Mouse (Mus musculus) kidney, postnatal 36 days (tissue): ENCODE data around the gene Zfp105.

Experiments
- DNase-seq, 2 experiments: peaks; one replicate each; pipeline ENCODE4 v3.0.0; 2021 to 2022; ENCODE audit warnings: mixed read lengths in 2 of 2

Gene Zfp105

GRCm38 (mm10) chr9:122922936-122923381 is at the start of gene Zfp105:
Gene Zfp105 (plus strand): TSS chr9:122923072.
- DNase-seq = peak; percentile 64 to 73

GRCm38 (mm10) chr9:122874653-122875052 is 48.2 kb upstream of the Zfp105 start:
- DNase-seq = no peak

- DNase-seq = no peak
Measured at GRCm38 (mm10) chr9:122875145-122875544, 47.7 kb upstream of the Zfp105 start.

- DNase-seq = no peak
Measured at GRCm38 (mm10) chr9:122885385-122885784, 37.5 kb upstream of the Zfp105 start, which contains the start of gene Zkscan7. Gene Zkscan7 (plus strand): TSS chr9:122885685.

- peak; percentile 82 to 85 for DNase-seq
Measured at GRCm38 (mm10) chr9:122886372-122887179, 36.3 kb upstream of the Zfp105 start.

GRCm38 (mm10) chr9:122901047-122901446 is 21.8 kb upstream of the Zfp105 start:
- DNase-seq = no peak

GRCm38 (mm10) chr9:122902717-122903535 is 19.9 kb upstream of the Zfp105 start:
- peak; percentile 39 to 63 for DNase-seq

- DNase-seq = no peak
Measured at GRCm38 (mm10) chr9:122922436-122922835, 436 bp upstream of the Zfp105 start.

- no peak for DNase-seq
Measured at GRCm38 (mm10) chr9:122928915-122929314, 6.0 kb downstream of the Zfp105 start.

- peak; percentile 90 to 94 for DNase-seq
Measured at GRCm38 (mm10) chr9:122950643-122951475, 28.0 kb downstream of the Zfp105 start, which contains the start of the genes 1110059G10Rik and Kif15. Gene 1110059G10Rik (minus strand): TSS chr9:122951000. Gene Kif15 (plus strand): TSS chr9:122951046.
